Mouse (Mus musculus) heart, postnatal 0 days (tissue): ENCODE measurements around the gene Plk5. TPM values are rescaled to one million over a fixed set of nuclear protein-coding genes. Genes with fewer than 3 reads are reported as not detected.

Source experiments
- ATAC-seq: fragments of 200-750 bp; cut with Nextera tagmentation; 2 replicates; pipeline ENCODE4 v1.8.0; 2017; ENCODE audit warnings: low read depth, moderate number of reproducible peaks, moderate library complexity; ENCODE audit not compliant: insufficient read depth
- DNase-seq: peaks from one replicate; pipeline ENCODE4 v3.0.0-alpha.2; 2016; ENCODE audit warnings: low spot score
- H3K27ac ChIP-seq: fragments of 300-500 bp; sonication (generic); 2 replicates; pipeline ENCODE4 v1.5.1; 2014; ENCODE audit warnings: low read depth, mild to moderate bottlenecking
- H3K27me3 ChIP-seq: fragments of 300-500 bp; sonication (generic); 2 replicates; pipeline ENCODE4 v1.6.1; 2014; ENCODE audit warnings: low read length, mixed read lengths; ENCODE audit not compliant: control insufficient read depth, insufficient read depth
- H3K36me3 ChIP-seq: fragments of 300-500 bp; sonication (generic); replicated peaks from 2 replicates; pipeline ENCODE4 v1.6.1; 2014; ENCODE audit warnings: low read length, mixed read lengths; ENCODE audit not compliant: control insufficient read depth, insufficient read depth
- H3K4me1 ChIP-seq: fragments of 300-500 bp; sonication (generic); 2 replicates; pipeline ENCODE4 v1.6.1; 2014; ENCODE audit warnings: antibody characterized with exemption; ENCODE audit not compliant: control insufficient read depth, insufficient read depth
- H3K4me2 ChIP-seq: fragments of 300-500 bp; sonication (generic); 2 replicates; pipeline ENCODE4 v1.6.1; 2014; ENCODE audit warnings: low read depth, mild to moderate bottlenecking, low read length, moderate library complexity
- H3K4me3 ChIP-seq: fragments of 300-500 bp; sonication (generic); 2 replicates; pipeline ENCODE4 v1.5.1; 2014; ENCODE audit warnings: low read depth, low read length
- H3K9ac ChIP-seq: fragments of 300-500 bp; sonication (generic); replicated peaks from 2 replicates; pipeline ENCODE4 v1.6.1; 2014; ENCODE audit warnings: low read depth, low read length, mixed read lengths
- H3K9me3 ChIP-seq: fragments of 300-500 bp; sonication (generic); replicated peaks from 2 replicates; pipeline ENCODE4 v1.6.1; 2016; ENCODE audit warnings: low read length; ENCODE audit not compliant: control insufficient read depth
- CTCF ChIP-seq: IDR thresholded peaks from 2 replicates; pipeline ENCODE4 v1.5.1; 2016; ENCODE audit warnings: antibody characterized with exemption, control low read depth, low read depth
- EP300 ChIP-seq: IDR thresholded peaks from 2 replicates; pipeline ENCODE4 v1.6.1; 2016; ENCODE audit warnings: antibody characterized with exemption, low read depth
- WGBS: fragments of 180-500 bp; shearing (Covaris S2); extraction: QIAGEN DNeasy Blood & Tissue Kit; methylation state at CpG from one replicate; pipeline ENCODE4 v1.1.7; 2014; 5-methylcytosine and 5-hydroxymethylcytosine counted together
- polyA plus RNA-seq: library from polyadenylated mRNA; unstranded; fragments of >200 nt; fragmentation: Nextera tagmentation; extraction: Ambion mirVana; gene quantifications from 2 replicates; pipeline ENCODE4 v1.2.1, GENCODE M21; 2015
- total RNA-seq: library from RNA; depleted of rRNA; stranded (reverse); fragments of >200 nt; gene quantifications from 2 replicates; pipeline ENCODE4 v1.2.3, GENCODE M21; 2014; ENCODE audit warnings: low replicate concordance

Gene Plk5
- total and polyA plus RNA-seq, 2 experiments from 2014 or later = 0.05 to 1.7 TPM

- H3K36me3 ChIP-seq = peaks cover 24% of the 10 kb centered on the region
- ATAC-seq (peak; percentile 21), DNase-seq (no peak)
- peak overlapping the region; percentile 90 for H3K9ac ChIP-seq
- peak overlapping the region; percentile 94 for H3K4me2 ChIP-seq
- TF ChIP-seq CTCF (no peak), EP300 (no peak)
- no peaks in the 10 kb centered on the region for H3K27me3 ChIP-seq
- peak overlapping the region; percentile 79 for H3K27ac ChIP-seq
- peaks cover 22% of the 10 kb centered on the region for H3K4me1 ChIP-seq
- under 1% methylated on average over 47 of the region's 94 CpGs for WGBS
- H3K9me3 ChIP-seq = no peaks in the 10 kb centered on the region
- peak overlapping the region; percentile 65 for H3K4me3 ChIP-seq
Measured at GRCm38 (mm10) chr10:80386735-80387471, 30.6 kb downstream of the Plk5 start.

- peak within 1 kb of the TSS; percentile 90 for H3K9ac ChIP-seq
- ATAC-seq (peak; percentile 78), DNase-seq (peak; percentile 86)
- peak within 1 kb of the TSS; percentile 65 for H3K4me3 ChIP-seq
- peak within 1 kb of the TSS; percentile 79 for H3K27ac ChIP-seq
- no peaks in the 10 kb centered on the region for H3K9me3 ChIP-seq
- no peaks in the 10 kb centered on the region for H3K27me3 ChIP-seq
- 2% methylated on average over 12 of the region's 61 CpGs for WGBS
- H3K36me3 ChIP-seq = peaks cover 23% of the 10 kb centered on the region
- H3K4me1 ChIP-seq = peaks cover 22% of the 10 kb centered on the region
- peak; percentile 15; the same call in 1 of the 2 replicates for TF ChIP-seq CTCF
- no peak for TF ChIP-seq EP300
- peak within 1 kb of the TSS; percentile 94 for H3K4me2 ChIP-seq
Measured at GRCm38 (mm10) chr10:80387522-80387959, 31.3 kb downstream of the Plk5 start, which contains the start of gene Mex3d. Gene Mex3d (minus strand): TSS chr10:80387659.

- Histone ChIP-seq H3K27ac (no peak overlapping the region), H3K9me3 (no peaks in the 10 kb centered on the region), H3K4me2 (no peak overlapping the region), H3K4me1 (peaks cover 22% of the 10 kb centered on the region), H3K9ac (no peak overlapping the region), H3K27me3 (no peaks in the 10 kb centered on the region), H3K4me3 (no peak overlapping the region), H3K36me3 (peaks cover 30% of the 10 kb centered on the region)
- ATAC-seq (no peak), DNase-seq (no peak)
- WGBS = 37% methylated on average over 2 of the region's 2 CpGs
- no peak for TF ChIP-seq CTCF
- no peak for TF ChIP-seq EP300
Measured at GRCm38 (mm10) chr10:80388731-80389130, 32.5 kb downstream of the Plk5 start.

- Histone ChIP-seq H3K4me1 (peaks cover 22% of the 10 kb centered on the region), H3K4me3 (no peak overlapping the region), H3K27ac (no peak overlapping the region), H3K27me3 (no peaks in the 10 kb centered on the region), H3K9me3 (no peaks in the 10 kb centered on the region), H3K36me3 (peaks cover 35% of the 10 kb centered on the region), H3K9ac (no peak overlapping the region), H3K4me2 (no peak overlapping the region)
- 61% methylated on average over 4 of the region's 4 CpGs for WGBS
- TF ChIP-seq CTCF = no peak
- no peak for TF ChIP-seq EP300
- no peak for ATAC-seq
- DNase-seq = no peak
Measured at GRCm38 (mm10) chr10:80389185-80389708, 33.0 kb downstream of the Plk5 start.

- H3K9me3 ChIP-seq = no peaks in the 10 kb centered on the region
- H3K4me1 ChIP-seq = peaks cover 8% of the 10 kb centered on the region
- no peak overlapping the region for H3K4me2 ChIP-seq
- H3K27me3 ChIP-seq = no peaks in the 10 kb centered on the region
- WGBS = 72% methylated on average over 9 of the region's 9 CpGs
- DNase-seq = no peak
- TF ChIP-seq CTCF (no peak), EP300 (no peak)
- peaks cover 48% of the 10 kb centered on the region for H3K36me3 ChIP-seq
- H3K27ac ChIP-seq = no peak overlapping the region
- no peak for ATAC-seq
- H3K9ac ChIP-seq = no peak overlapping the region
- no peak overlapping the region for H3K4me3 ChIP-seq
Measured at GRCm38 (mm10) chr10:80390697-80391096, 34.4 kb downstream of the Plk5 start.
